5 mouse cellular contexts compared by ENCODE assay signal in genomic region chr10:96410028-96410427, GRCm38 (mm10).
"Had no signal": no experiment of that assay in that cellular context is flagged by ENCODE, and none has a peak within 500 bp of the region (broad histone marks: within the 10 kb centered on the region; RNA-seq: fewer than 3 reads in every experiment).

No protein-coding gene starts in this region.

- DNase-seq: kidney, postnatal 14 days; liver, embryonic 13.5 days; liver, postnatal 0 days; thymus, adult 18-20 months; thymus, postnatal 14 days had no signal
